Mouse (Mus musculus): ENCODE results near the gene Trp53tg5.

Gene Trp53tg5

GRCm38 (mm10) chr2:164473624-164474023, at the start of gene Trp53tg5:
Trp53tg5 (minus strand) TSS chr2:164473724.
- no peak for DNase-seq

GRCm38 (mm10) chr2:164522280-164522679, 48.8 kb upstream of the Trp53tg5 start:
- DNase-seq: no peak

- no peak for DNase-seq
Measured at GRCm38 (mm10) chr2:164521841-164522240, 48.3 kb upstream of the Trp53tg5 start.

- peak; percentile 72 for DNase-seq
Measured at GRCm38 (mm10) chr2:164520782-164521181, 47.3 kb upstream of the Trp53tg5 start.

- no peak for DNase-seq
Measured at GRCm38 (mm10) chr2:164519171-164519526, 45.6 kb upstream of the Trp53tg5 start.

GRCm38 (mm10) chr2:164518266-164519170, 45.0 kb upstream of the Trp53tg5 start:
- no peak for DNase-seq

- DNase-seq: peak; percentile 64
Measured at GRCm38 (mm10) chr2:164517485-164518221, 44.1 kb upstream of the Trp53tg5 start.

- no peak for DNase-seq
Measured at GRCm38 (mm10) chr2:164516592-164516991, 43.1 kb upstream of the Trp53tg5 start.

GRCm38 (mm10) chr2:164515897-164516296, 42.4 kb upstream of the Trp53tg5 start:
- DNase-seq: no peak

GRCm38 (mm10) chr2:164514916-164515315, 41.4 kb upstream of the Trp53tg5 start:
- DNase-seq: no peak

- DNase-seq: no peak
Measured at GRCm38 (mm10) chr2:164513389-164513788, 39.9 kb upstream of the Trp53tg5 start.

- DNase-seq: no peak
Measured at GRCm38 (mm10) chr2:164512121-164512909, 38.8 kb upstream of the Trp53tg5 start.

- DNase-seq: no peak
Measured at GRCm38 (mm10) chr2:164510621-164511190, 37.2 kb upstream of the Trp53tg5 start.

- no peak for DNase-seq
Measured at GRCm38 (mm10) chr2:164507811-164508210, 34.3 kb upstream of the Trp53tg5 start.

- no peak for DNase-seq
Measured at GRCm38 (mm10) chr2:164505619-164506347, 32.3 kb upstream of the Trp53tg5 start.

- DNase-seq: no peak
Measured at GRCm38 (mm10) chr2:164504919-164505318, 31.4 kb upstream of the Trp53tg5 start.

GRCm38 (mm10) chr2:164500511-164500910, 27.0 kb upstream of the Trp53tg5 start:
- DNase-seq: no peak

GRCm38 (mm10) chr2:164499317-164499716, 25.8 kb upstream of the Trp53tg5 start:
- no peak for DNase-seq

- DNase-seq: no peak
Measured at GRCm38 (mm10) chr2:164497691-164498268, 24.3 kb upstream of the Trp53tg5 start.

- DNase-seq: peak; percentile 93
Measured at GRCm38 (mm10) chr2:164496847-164497690, 23.5 kb upstream of the Trp53tg5 start, which contains the start of gene Pigt. Pigt (plus strand) TSS chr2:164497520.

- DNase-seq: no peak
Measured at GRCm38 (mm10) chr2:164496331-164496730, 22.8 kb upstream of the Trp53tg5 start.

Measured in embryo, embryonic 11 days (tissue).